Mouse (Mus musculus) urinary bladder, postnatal 36 days (tissue): ENCODE measurements around the gene Adk.

ENCODE experiments used
- DNase-seq, 2 experiments: peaks; one replicate each; pipeline ENCODE4 v3.0.0; 2022; ENCODE audit warnings: low spot score in 2 of 2, mixed read lengths in 1 of 2

Gene Adk

DNA sequence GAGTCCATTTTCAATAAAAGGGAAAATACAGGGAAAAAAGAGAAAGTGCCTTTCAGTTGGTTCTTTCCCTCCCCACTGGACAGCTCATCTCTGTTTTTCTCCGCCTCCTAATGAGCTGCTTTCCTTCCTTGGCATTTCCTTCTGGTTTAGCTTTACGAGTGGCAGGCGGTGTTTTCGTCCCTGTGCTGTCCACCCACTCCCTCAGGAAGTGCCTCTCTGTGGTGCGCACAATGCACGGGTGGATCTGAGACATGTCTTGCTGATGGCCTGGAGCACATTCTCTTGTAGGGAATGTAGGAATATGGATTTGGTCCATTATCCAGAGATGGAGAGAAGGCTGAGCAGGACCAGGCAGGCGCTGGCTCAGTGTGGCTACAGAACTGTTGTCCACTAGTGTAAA is 47.0 kb downstream of the Adk start:
- DNase-seq: peak in 1 of 2 experiments; percentile 10

GRCm38 (mm10) chr14:21100876-21101275 is 48.5 kb downstream of the Adk start:
- no peak for DNase-seq

DNA sequence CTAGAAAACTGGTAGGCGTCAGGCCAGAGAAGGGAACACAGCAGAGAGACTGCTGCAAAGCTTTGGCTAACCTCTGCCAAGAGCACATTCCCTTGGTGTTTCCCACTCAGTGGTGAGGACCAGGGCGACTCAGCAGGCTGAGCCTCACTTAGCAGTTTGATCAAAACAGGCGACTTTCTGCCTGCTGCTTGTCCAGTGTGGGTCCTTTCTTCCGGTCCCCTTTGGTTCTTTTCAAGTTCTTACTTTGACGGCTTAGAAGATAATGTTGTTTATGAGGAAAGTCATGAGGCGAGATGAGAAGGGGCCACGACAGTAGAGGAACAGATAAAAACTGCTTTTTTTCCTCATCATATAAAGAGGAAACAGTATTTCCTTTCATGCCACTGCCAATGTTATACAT is 49.2 kb downstream of the Adk start:
- DNase-seq: peak in 1 of 2 experiments; percentile 31

DNA sequence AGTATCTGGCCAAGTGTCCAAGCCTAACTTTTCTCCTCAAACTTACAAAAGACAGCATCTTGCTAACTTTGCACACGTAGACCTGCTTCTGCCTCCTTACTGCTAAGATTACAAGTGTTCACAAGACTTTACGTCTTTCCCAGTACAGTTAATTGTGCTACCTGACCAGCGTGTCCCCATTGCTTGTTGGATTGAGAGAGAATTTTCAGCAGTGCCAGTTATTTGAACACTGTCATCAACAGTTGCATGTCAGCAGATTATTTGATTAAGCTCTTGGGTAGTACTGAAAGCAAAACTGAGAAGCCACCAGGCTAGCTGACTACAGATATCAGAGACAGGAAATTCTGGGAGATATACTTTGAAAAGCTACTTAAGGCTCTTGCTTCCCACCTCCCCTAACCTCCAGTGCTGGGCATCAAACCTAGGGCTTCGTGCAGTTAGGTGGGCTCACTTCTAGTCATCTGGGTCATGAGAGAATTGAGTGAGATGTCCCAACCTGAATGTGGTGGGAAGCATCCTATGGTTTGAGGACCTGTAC is 50.4 kb downstream of the Adk start:
- DNase-seq: no peak

DNA sequence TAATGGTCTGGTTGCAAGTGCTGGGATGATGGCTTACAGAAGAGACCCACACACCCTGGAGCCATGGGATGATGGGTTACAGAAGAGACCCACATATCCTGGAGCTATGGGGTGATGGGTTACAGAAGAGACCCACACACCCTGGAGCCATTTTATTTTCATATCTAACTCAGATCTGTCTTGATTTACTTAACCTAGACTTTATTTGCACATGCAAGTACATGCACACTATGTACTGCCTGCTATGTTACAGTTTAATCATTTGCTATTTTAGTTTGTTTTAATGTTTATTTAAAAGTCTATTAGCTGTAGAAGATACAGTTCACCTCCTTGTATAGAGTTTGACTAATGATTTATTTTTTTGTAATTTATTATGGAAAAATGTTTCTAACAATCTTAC is 52.7 kb downstream of the Adk start:
- DNase-seq: no peak

DNA sequence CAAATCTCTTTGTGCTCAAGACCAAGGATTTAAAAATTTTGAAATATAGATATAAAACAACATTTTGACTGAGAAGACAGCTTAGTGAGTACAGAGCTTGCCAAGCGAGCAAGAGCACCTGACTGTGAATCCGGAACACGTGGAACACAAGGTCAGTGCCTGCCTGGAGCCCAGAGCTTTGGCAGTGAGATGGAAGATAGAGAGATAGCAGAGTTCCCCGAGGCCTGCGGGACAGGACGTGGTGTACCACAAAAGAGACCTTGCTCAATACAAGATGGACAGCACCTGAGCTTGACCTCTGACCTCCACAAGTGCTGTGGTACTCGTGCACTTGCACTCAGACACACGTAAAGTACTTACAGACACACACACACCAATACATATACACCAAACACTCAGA is 54.2 kb downstream of the Adk start:
- DNase-seq: no peak

DNA sequence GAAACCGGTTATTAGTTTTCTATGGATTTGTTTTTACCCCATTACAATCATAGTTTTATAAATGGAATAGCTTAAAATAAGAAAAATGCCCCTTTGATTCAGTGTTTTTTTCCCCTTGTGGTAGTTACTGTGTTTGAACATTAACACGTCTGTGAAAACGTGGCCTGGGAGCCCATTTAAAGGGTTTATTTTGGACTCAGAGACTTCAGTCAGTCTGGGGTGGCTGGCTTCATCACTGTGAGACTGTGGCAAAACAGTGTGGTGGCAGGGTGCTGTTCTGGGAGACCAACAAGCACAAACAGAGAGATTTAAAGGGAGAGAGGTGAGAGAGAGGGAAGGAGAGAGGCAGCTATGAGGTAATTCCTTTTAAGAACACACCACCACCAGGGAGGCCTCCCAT is 55.2 kb downstream of the Adk start:
- no peak for DNase-seq

DNA sequence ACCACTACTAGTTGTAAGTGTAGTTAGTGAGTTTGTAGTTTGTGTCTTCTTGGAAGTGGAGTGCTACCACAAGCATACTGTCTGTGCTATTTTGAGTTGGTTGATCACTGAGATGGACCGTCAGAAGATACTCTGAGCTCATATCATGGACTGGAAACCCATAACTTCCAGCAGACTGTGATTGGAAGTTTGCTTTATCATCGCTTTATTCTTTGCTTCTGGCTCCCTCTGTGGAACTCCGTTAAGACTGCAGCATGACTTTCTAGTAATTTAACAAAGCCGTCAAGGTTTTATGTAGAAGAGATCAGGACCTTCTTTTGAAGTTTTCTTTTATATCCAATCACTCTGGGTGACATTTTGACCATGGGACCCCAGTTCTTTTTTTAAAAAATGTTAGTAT is 58.1 kb downstream of the Adk start:
- DNase-seq: no peak

GRCm38 (mm10) chr14:21111500-21111899 is 59.1 kb downstream of the Adk start:
- DNase-seq: no peak

DNA sequence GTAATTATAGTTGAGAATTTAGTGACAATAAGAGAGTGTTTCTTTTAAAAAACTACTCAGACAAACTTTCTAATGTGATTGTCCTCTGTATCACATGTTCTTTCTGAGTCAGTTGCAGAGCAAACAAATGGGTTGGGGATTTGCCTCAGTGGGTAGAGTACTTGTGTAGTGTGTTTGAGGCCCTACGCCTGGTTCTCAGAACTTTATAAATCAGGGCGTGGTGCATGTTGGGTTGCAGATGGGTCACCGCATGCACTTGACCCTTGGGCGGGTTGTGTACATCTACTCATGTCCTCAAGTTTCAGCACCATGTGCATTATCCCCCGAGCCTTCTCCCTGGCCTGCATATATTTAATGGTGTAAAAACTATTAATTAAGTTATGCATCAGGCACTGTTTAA is 59.8 kb downstream of the Adk start:
- no peak for DNase-seq

- DNase-seq: no peak
Observed at GRCm38 (mm10) chr14:21112742-21113141, 60.4 kb downstream of the Adk start.

DNA sequence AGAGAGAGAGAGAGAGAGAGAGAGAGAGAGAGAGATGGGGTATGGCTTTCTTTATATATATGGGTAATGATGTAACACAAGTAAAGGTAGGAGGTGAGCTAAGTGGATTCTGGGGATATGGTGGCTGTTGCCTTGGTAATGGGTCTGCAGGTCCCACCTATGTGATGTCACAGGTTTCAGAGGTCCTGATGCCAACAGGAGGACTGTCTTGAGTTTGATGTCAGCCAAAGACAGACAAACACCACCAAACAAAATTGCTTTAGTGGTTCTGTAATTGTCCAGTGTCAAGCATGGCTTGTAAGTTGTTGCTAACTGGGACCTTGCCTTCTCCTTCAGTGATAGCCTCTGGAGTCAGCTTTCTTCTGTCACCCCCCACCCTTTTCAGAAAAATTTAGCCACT is 62.0 kb downstream of the Adk start:
- no peak for DNase-seq

DNA sequence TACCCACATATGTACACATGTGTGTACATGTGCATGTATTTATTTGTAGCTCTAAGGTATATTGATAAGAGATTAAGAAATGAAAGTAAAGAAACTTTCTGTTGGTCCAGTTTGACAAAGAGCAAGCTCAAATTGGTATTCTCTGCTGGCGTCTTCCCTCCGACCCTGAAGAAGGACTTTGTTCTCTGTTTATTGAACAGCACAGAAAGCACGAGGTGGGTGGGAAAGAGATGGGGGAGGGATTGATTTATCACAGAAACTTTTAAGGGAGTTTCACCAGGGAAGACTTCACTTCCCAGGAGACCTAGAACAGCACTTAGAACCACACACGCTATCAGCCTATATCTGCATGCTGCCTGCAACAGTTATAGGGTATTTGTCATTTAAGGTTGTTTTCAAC is 62.9 kb downstream of the Adk start:
- no peak for DNase-seq

- DNase-seq: peak in 1 of 2 experiments; percentile 6
Observed at GRCm38 (mm10) chr14:21115888-21116460, 63.6 kb downstream of the Adk start.

GRCm38 (mm10) chr14:21118095-21118494 is 65.7 kb downstream of the Adk start:
- no peak for DNase-seq

GRCm38 (mm10) chr14:21119653-21120313 is 67.4 kb downstream of the Adk start:
- DNase-seq: no peak

DNA sequence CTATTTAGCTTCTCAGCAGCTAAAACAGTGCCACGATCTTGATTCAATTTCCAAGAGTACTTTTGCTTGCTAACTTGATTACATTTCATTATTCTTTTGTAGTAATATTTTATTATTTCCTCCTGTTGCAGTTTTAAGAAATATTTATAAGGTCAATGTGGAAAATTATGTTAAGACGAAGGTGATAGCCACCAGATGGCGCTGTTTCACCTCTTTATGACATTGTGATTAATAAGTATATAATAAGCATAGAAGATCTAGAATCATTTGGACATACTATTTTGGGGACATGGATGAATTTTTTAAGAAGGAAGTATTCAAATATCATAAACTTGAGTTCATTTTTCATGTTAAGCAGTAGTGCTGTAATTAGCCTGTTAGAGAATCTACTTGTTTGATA is 68.1 kb downstream of the Adk start:
- peak in 1 of 2 experiments; percentile 21 for DNase-seq

GRCm38 (mm10) chr14:21127215-21127614 is 74.8 kb downstream of the Adk start:
- DNase-seq: no peak

- peak; percentile 24 to 42 for DNase-seq
Observed at GRCm38 (mm10) chr14:21136906-21137305, 84.5 kb downstream of the Adk start.

DNA sequence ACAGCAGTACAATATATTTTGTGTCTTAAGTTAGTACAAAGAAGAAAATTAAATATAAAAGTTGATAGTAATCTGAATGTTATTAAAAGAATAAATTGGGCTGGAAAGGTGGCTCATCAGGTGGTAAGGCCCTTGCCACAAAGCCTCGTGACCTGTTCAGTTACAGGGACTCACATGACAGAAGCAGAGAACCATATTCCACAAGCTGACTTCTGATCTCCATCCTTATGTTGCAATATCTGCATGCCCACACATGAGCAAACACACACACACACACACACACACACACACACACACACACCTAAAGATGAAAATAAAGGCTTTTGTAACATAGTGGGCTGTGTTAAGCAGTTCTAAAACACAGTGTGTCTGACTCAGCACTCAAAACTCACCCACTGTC is 90.2 kb downstream of the Adk start:
- no peak for DNase-seq

DNA sequence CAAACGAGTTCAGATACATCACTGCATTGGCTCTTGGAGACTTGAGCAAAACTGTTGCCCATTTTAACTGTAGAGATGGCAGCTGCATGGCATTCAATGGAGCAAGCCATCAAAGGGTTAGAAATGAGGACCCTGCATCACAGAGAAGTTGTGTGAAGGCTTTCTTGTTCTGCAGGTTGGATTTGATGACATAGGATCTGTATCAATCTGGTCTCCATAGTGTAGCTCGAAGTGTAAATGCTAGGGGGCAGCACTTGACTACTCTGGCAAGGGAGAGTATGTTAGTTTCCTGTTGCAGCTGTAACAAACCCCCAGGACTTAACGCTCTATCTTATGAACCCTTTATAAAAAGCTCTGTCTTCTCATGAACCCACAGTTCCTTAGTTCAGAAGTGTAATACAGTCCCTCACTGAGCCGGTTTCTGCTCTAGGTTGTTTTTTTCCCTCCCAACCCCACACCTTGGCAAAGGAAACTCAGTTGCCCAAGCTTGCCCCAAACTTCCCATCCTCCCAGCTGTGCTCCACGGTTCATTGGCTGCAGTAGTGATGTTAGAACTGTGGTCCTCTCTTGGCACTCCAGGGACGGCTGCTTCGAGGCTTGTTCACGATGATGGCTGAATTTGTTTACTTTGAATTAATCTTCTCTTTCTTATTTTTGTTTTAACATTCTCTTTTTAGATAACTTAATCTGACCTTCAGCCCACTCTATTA is 91.2 kb downstream of the Adk start:
- peak; percentile 11 to 13 for DNase-seq

DNA sequence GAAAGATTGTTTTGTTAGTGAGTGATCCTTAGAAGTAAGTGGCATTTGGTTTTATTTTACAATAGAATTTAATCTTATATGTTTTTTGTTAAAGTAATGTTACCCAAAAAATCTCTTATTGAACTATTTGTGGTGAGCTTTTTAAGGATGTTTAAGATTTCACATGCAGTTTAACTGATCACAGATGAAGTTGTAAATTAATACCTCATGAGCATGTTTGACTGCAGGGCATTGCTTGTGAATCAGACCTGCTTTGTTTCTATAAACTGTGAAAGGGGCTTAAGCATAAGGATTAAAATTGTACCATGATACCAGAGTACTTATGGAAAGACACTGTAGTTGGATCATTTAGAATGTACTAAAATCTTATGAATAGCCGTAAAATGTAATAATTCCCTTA is 94.8 kb downstream of the Adk start:
- no peak for DNase-seq

DNA sequence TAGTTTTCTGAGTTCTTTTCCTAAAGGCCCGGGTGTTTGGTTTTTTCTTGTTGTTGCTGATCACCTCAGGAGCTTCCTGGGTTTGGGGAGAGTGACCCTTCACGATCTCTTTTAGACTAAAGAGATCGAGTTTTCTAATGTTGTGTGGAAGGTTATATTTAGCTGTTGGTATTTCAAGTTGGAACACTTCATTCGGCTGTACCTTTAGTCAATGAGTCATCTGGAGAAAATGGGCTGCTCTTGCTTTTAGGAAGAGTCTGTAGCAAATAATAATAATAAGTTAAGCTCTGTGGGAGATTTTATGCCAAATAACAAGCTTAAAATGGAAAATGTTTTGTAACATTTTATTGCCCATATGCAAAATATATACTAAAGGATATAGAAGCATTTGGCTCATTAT is 97.9 kb downstream of the Adk start:
- DNase-seq: no peak
